In the genomic region with DNA sequence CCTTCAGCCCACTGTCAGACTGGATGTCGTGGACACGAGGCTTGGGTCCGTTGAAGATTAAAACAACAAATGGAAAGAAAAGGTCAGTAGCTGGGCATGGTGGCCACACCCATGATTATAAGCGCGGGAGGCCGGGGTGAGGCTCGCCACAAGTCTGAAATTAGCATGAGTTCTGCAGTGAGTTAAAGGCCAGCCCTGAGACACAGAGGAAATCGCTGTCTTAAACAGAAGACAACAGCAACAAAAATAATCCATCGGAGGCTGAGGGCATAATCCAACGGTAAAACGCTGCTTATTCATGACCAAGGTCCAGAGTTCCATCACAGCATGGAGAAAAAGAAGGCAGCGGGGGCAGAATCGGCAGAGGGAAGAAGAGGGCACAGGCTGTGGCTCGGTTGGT, we compare ENCODE assay signal across 22 mouse cellular contexts. TPM values are rescaled to one million over a fixed set of nuclear protein-coding genes. Genes with fewer than 3 reads are reported as not detected.
DNase-seq lines count a peak whose midpoint lies in the region; ATAC-seq lines count a peak whose summit lies in the region.
"Had no signal": no experiment of that assay in that cellular context is flagged by ENCODE, and none has a peak within 500 bp of the region (broad histone marks: within the 10 kb centered on the region; RNA-seq: fewer than 3 reads in every experiment).

No protein-coding gene starts in this region.

- 77% methylated on average over 14 of the region's 14 CpGs for WGBS in kidney, embryonic 14.5 days
- WGBS in kidney, embryonic 15.5 days: 74% methylated on average over 14 of the region's 14 CpGs
- WGBS in embryonic facial prominence, embryonic 10.5 days: 84% methylated on average over 14 of the region's 14 CpGs

- no peak overlapping the region for H3K9ac ChIP-seq in kidney, embryonic 14.5 days (ENCODE audit: low read depth, low read length)
- no peak overlapping the region for H3K9ac ChIP-seq in kidney, embryonic 15.5 days
- H3K9ac ChIP-seq: embryonic facial prominence, embryonic 12.5 days; embryonic facial prominence, embryonic 15.5 days; forebrain, postnatal 0 days; hindbrain, embryonic 12.5 days had no signal

- H3K9me3 ChIP-seq in kidney, embryonic 14.5 days (ENCODE audit: control insufficient read depth, low read length): no peaks in the 10 kb centered on the region
- H3K9me3 ChIP-seq in kidney, embryonic 15.5 days (replicated peaks): no peaks in the 10 kb centered on the region
- no peaks in the 10 kb centered on the region for H3K9me3 ChIP-seq in embryonic facial prominence, embryonic 10.5 days
- H3K9me3 ChIP-seq: embryonic facial prominence, embryonic 12.5 days; embryonic facial prominence, embryonic 15.5 days; hindbrain, embryonic 12.5 days had no signal

- H3K36me3 ChIP-seq in kidney, embryonic 14.5 days (ENCODE audit: control insufficient read depth, insufficient read depth, low read length): no peaks in the 10 kb centered on the region
- H3K36me3 ChIP-seq in kidney, embryonic 15.5 days: no peaks in the 10 kb centered on the region
- H3K36me3 ChIP-seq in embryonic facial prominence, embryonic 10.5 days (replicated peaks): no peaks in the 10 kb centered on the region
- H3K36me3 ChIP-seq: embryonic facial prominence, embryonic 12.5 days; embryonic facial prominence, embryonic 15.5 days; hindbrain, embryonic 12.5 days had no signal

- H3K4me3 ChIP-seq in kidney, embryonic 14.5 days (ENCODE audit: low read length): no peak overlapping the region
- no peak overlapping the region for H3K4me3 ChIP-seq in kidney, embryonic 15.5 days (replicated peaks)
- no peak overlapping the region for H3K4me3 ChIP-seq in embryonic facial prominence, embryonic 10.5 days
- H3K4me3 ChIP-seq: embryonic facial prominence, embryonic 12.5 days; embryonic facial prominence, embryonic 15.5 days; gastrocnemius, adult 2 months; hindbrain, embryonic 12.5 days had no signal

- no peak for ATAC-seq in kidney, embryonic 14.5 days (ENCODE audit: low FRiP score, low TSS enrichment)
- no peak for ATAC-seq in kidney, embryonic 15.5 days (replicated peaks; ENCODE audit: low FRiP score)
- ATAC-seq: activated CD4-positive, CD25-positive, alpha-beta regulatory T cell, adult 4 months; forebrain, embryonic 14.5 days; forebrain, postnatal 0 days had no signal

- no peaks in the 10 kb centered on the region for H3K4me1 ChIP-seq in kidney, embryonic 14.5 days (ENCODE audit: control insufficient read depth, insufficient read depth, low read length)
- H3K4me1 ChIP-seq in kidney, embryonic 15.5 days: peaks cover 11% of the 10 kb centered on the region
- peaks cover 20% of the 10 kb centered on the region for H3K4me1 ChIP-seq in embryonic facial prominence, embryonic 10.5 days

- no peaks in the 10 kb centered on the region for H3K27me3 ChIP-seq in kidney, embryonic 14.5 days (ENCODE audit: control insufficient read depth, insufficient read depth, low read length)
- no peaks in the 10 kb centered on the region for H3K27me3 ChIP-seq in kidney, embryonic 15.5 days
- H3K27me3 ChIP-seq in embryonic facial prominence, embryonic 10.5 days (replicated peaks; ENCODE audit: low read depth, poor library complexity, severe bottlenecking): no peaks in the 10 kb centered on the region
- H3K27me3 ChIP-seq: embryonic facial prominence, embryonic 12.5 days; embryonic facial prominence, embryonic 15.5 days; hindbrain, embryonic 12.5 days had no signal

- no peak overlapping the region for H3K27ac ChIP-seq in kidney, embryonic 14.5 days (ENCODE audit: low read depth, low read length)
- H3K27ac ChIP-seq in kidney, embryonic 15.5 days: no peak overlapping the region
- H3K27ac ChIP-seq in embryonic facial prominence, embryonic 10.5 days (replicated peaks): no peak overlapping the region
- H3K27ac ChIP-seq: embryonic facial prominence, embryonic 12.5 days; embryonic facial prominence, embryonic 15.5 days; gastrocnemius, adult 2 months; hindbrain, embryonic 12.5 days had no signal

- no peak overlapping the region for H3K4me2 ChIP-seq in kidney, embryonic 14.5 days (replicated peaks; ENCODE audit: low read depth, low read length)
- no peak overlapping the region for H3K4me2 ChIP-seq in kidney, embryonic 15.5 days
- H3K4me2 ChIP-seq: embryonic facial prominence, embryonic 12.5 days; embryonic facial prominence, embryonic 15.5 days; heart, embryonic 11.5 days; hindbrain, embryonic 12.5 days had no signal

- peak; percentile 51 for DNase-seq in kidney, adult 11 months
- peak; percentile 35 to 59 for DNase-seq in kidney, adult 8-10 months
- peak; percentile 54 to 56 for DNase-seq in kidney, postnatal 36 days
- DNase-seq in embryonic facial prominence, embryonic 10.5 days (ENCODE audit: low spot score): no peak
- no peak for DNase-seq in adipocyte (ENCODE audit: low spot score)
- DNase-seq: adrenal gland, postnatal 10 days; adrenal gland, postnatal 36 days; cerebellum, adult 18-20 months; cerebellum, adult 9-10 months; cerebellum, postnatal 14 days; forebrain, postnatal 0 days; gastrocnemius, adult 2 months; gastrocnemius, postnatal 14 days; heart, adult 11 months had no signal

RNA-seq across cellular contexts. Expression of a gene that starts 47.6 kb away (rescaled TPM):
- 42.2 and 59.3 TPM in 2 replicates for polyA plus RNA-seq in kidney, embryonic 14.5 days (2014; fragmentation: Nextera tagmentation; extraction: Ambion mirVana)
- 57.7 and 59.9 TPM in 2 replicates for polyA plus RNA-seq in kidney, embryonic 15.5 days (2015; fragmentation: Nextera tagmentation; extraction: Ambion mirVana)
- 47.6 and 51.8 TPM in 2 replicates for polyA plus RNA-seq in embryonic facial prominence, embryonic 10.5 days (2016; fragmentation: Nextera tagmentation; extraction: Ambion mirVana)

Comparison
In these comparisons a context has a peak if more than half of its experiments do, and no peak if none do; other contexts are left out.
1. DNase-seq: peak in kidney, adult 11 months (single experiment), kidney, adult 8-10 months (2 of 2) and kidney, postnatal 36 days (2 of 2); none in embryonic facial prominence, embryonic 10.5 days (single experiment) and adipocyte (single experiment).